Mouse (Mus musculus) kidney, adult 10 weeks (tissue): Measurements from ENCODE around the gene Smok3c. TPM values are rescaled to one million over a fixed set of nuclear protein-coding genes. Genes with fewer than 3 reads are reported as not detected.

Experiments
- polyA plus RNA-seq: library from polyadenylated mRNA; stranded (reverse); fragments of 350-450 nt; fragmentation: Illumina TruSeq; extraction: RNeasy Lipid Tissue Mini Kit (QIAGEN cat#74804); gene quantifications from one replicate; pipeline ENCODE4 v1.2.3, GENCODE M21; 2014; ENCODE audit warnings: low read depth, low replicate concordance

Gene Smok3c
- not detected for polyA plus RNA-seq

GRCm38 (mm10) chr5:138052894-138053293 is at the start of gene Smok3c:
Smok3c (plus strand) TSS chr5:138053194.

DNA sequence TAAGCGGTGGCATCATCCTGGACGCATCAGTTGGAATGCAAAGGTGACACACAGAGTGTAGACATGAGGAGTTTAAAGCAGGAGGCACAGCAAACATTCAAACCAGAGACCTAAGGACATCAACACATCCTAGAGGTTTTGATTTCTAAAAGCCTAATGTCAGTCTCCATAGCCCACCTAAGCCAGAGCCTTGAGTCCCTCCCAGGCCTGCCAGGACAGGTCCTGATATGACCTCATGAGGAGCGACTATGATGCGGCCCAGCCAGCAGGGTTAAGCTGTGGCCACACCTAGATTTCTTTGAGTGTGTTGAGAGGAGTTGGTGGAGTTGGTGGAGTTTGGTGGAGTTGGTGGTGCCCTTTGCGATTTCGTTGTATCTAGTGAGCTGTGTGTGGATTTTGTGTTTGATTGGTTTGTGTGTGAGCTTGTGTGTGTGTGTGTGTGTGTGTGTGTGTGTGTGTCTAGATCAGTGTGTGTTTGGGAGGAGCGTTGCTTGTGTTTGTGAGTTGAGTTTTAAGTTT is 32.0 kb upstream of the Smok3c start, which contains the start of the genes Smok3a and Smok3b:
Smok3a (plus strand) TSS at position 301 of the 519 bp plus-strand sequence.
Smok3b (plus strand) TSS at position 469 of the 519 bp plus-strand sequence.

GRCm38 (mm10) chr5:138084996-138085395 is 32.0 kb downstream of the Smok3c start, which contains the start of gene Zkscan1:
Zkscan1 (plus strand) TSS chr5:138085084.

Other genes with a start within 250 kb of the Smok3c start
- gene Pilra, start 216.9 kb upstream of the Smok3c start, polyA plus RNA-seq, result not detected
- 0.65 TPM for gene Pilrb1, start 195.1 kb upstream of the Smok3c start, polyA plus RNA-seq
- gene Pilrb2, start 181.4 kb upstream of the Smok3c start, polyA plus RNA-seq, result not detected
- 1.7 TPM for gene Cyp3a13, start 131.6 kb upstream of the Smok3c start, polyA plus RNA-seq
- not detected for gene Gjc3, start 90.1 kb upstream of the Smok3c start, polyA plus RNA-seq
- gene Azgp1, start 71.7 kb upstream of the Smok3c start, polyA plus RNA-seq, result 14.1 TPM
- gene Smok3a, start 31.9 kb upstream of the Smok3c start, polyA plus RNA-seq, result not detected
- not detected for gene Smok3b, start 31.8 kb upstream of the Smok3c start, polyA plus RNA-seq
- 50.9 TPM for gene Zkscan1, start 31.9 kb downstream of the Smok3c start, polyA plus RNA-seq
- gene Zscan21, start 63.7 kb downstream of the Smok3c start, polyA plus RNA-seq, result 17.5 TPM
- gene Zfp113, start 102.5 kb downstream of the Smok3c start, polyA plus RNA-seq, result 16.9 TPM
- gene Cops6, start 107.9 kb downstream of the Smok3c start, polyA plus RNA-seq, result 75.6 TPM
- 4.8 TPM for gene Ap4m1, start 118.8 kb downstream of the Smok3c start, polyA plus RNA-seq
- 6.9 TPM for gene Mcm7, start 119.2 kb downstream of the Smok3c start, polyA plus RNA-seq
- 2.7 TPM for gene Taf6, start 134.3 kb downstream of the Smok3c start, polyA plus RNA-seq
- 9.6 TPM for gene Cnpy4, start 134.3 kb downstream of the Smok3c start, polyA plus RNA-seq
- gene Mblac1, start 141.1 kb downstream of the Smok3c start, polyA plus RNA-seq, result 0.36 TPM
- not detected for gene Nxpe5, start 172.7 kb downstream of the Smok3c start, polyA plus RNA-seq
- gene Lamtor4, start 202.3 kb downstream of the Smok3c start, polyA plus RNA-seq, result 2.1 TPM
- gene BC037034, start 210.8 kb downstream of the Smok3c start, polyA plus RNA-seq, result 1.3 TPM
- gene Gal3st4, start 219.6 kb downstream of the Smok3c start, polyA plus RNA-seq, result not detected
- gene Gm43720, start 226.8 kb downstream of the Smok3c start, polyA plus RNA-seq, result not detected
- gene Gpc2, start 226.8 kb downstream of the Smok3c start, polyA plus RNA-seq, result not detected
- not detected for gene Stag3, start 227.0 kb downstream of the Smok3c start, polyA plus RNA-seq